Mouse (Mus musculus) cerebellum, adult 2 months (tissue): ENCODE results near the gene Prkcz. TPM values are rescaled to one million over a fixed set of nuclear protein-coding genes. Genes with fewer than 3 reads are reported as not detected.

Experiments
- DNase-seq, 2 experiments: peaks; one replicate each; pipeline ENCODE4 v3.0.0; 2021
- H3K27ac ChIP-seq: fragments of 200-500 bp; 2 replicates; pipeline ENCODE4 v1.5.1; 2012; ENCODE audit warnings: low read length, control low read depth, inconsistent platforms; ENCODE audit not compliant: insufficient read depth
- H3K27me3 ChIP-seq: fragments of 200-500 bp; 2 replicates; pipeline ENCODE4 v1.6.1; 2012; ENCODE audit warnings: inconsistent platforms, mild to moderate bottlenecking, low read length, moderate library complexity; ENCODE audit not compliant: control insufficient read depth, insufficient read depth
- H3K4me1 ChIP-seq: fragments of 200-500 bp; 2 replicates; pipeline ENCODE4 v1.6.1; 2011; ENCODE audit warnings: low read length; ENCODE audit not compliant: control insufficient read depth, insufficient read depth
- H3K4me3 ChIP-seq: fragments of 200-500 bp; replicated peaks from 2 replicates; pipeline ENCODE3; 2011; ENCODE audit warnings: mild to moderate bottlenecking, low read depth, low read length, control low read depth; ENCODE audit not compliant: insufficient read depth
- CTCF ChIP-seq: fragments of 200-500 bp; IDR thresholded peaks from 2 replicates; pipeline ENCODE4 v1.5.1; 2011; ENCODE audit warnings: low read depth, mild to moderate bottlenecking, control low read depth, low read length, moderate library complexity, borderline replicate concordance; ENCODE audit not compliant: insufficient read depth
- POLR2A ChIP-seq: fragments of 200-500 bp; IDR thresholded peaks from 2 replicates; pipeline ENCODE4 v1.6.1; 2011; ENCODE audit warnings: low read length, control low read depth, borderline replicate concordance; ENCODE audit not compliant: insufficient read depth
- WGBS: fragments of 180-500 bp; shearing (Covaris S2); methylation state at CpG from one replicate; pipeline ENCODE4 v1.1.7; 2018; 5-methylcytosine and 5-hydroxymethylcytosine counted together
- polyA plus RNA-seq: library from polyadenylated mRNA; depleted of rRNA; stranded (reverse); fragments of >200 nt; gene quantifications from 2 replicates; pipeline ENCODE4 v1.2.3, GENCODE M21; 2012

Gene Prkcz
- polyA plus RNA-seq, 1 experiment = 253 TPM

DNA sequence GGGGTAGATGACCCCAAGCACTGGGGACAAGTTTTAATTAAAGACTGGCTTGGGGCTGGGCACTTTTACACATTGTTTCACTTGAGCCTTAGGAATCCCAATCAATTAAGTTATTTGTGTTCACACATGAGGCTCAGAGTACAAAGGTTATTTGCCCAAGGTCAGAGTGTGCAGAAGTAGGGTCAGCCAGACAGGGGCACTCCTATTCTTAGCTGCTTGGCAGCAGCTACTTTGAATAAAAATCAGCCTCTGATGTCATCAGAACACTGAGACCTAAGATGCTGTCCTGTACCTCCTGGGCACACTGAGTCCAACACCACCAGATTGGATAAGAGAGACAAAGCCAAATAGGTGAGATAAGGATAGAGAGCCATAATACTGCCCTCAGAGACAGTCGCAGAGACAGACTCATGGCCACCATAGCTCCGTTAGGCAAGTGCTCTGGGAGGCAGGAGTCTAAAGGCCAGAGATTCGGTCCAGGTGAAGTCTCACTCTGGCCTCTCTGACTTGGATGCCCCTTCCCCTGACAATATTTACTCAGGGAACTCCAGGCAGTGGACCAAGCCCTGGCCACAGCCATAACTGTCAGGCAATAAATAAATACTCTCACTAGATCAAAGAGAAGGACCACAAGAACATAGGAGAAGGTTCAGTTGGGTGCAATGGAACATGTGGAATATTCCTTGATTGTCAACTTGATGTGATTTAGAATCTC, 37.9 kb downstream of the Prkcz start:
- no peak for DNase-seq
- Histone ChIP-seq H3K27me3 (no peaks in the 10 kb centered on the region), H3K27ac (no peak overlapping the region), H3K4me3 (no peak overlapping the region), H3K4me1 (peaks cover 53% of the 10 kb centered on the region)
- TF ChIP-seq CTCF (no peak), POLR2A (no peak)
- WGBS = 67% methylated on average over 3 of the region's 3 CpGs

DNA sequence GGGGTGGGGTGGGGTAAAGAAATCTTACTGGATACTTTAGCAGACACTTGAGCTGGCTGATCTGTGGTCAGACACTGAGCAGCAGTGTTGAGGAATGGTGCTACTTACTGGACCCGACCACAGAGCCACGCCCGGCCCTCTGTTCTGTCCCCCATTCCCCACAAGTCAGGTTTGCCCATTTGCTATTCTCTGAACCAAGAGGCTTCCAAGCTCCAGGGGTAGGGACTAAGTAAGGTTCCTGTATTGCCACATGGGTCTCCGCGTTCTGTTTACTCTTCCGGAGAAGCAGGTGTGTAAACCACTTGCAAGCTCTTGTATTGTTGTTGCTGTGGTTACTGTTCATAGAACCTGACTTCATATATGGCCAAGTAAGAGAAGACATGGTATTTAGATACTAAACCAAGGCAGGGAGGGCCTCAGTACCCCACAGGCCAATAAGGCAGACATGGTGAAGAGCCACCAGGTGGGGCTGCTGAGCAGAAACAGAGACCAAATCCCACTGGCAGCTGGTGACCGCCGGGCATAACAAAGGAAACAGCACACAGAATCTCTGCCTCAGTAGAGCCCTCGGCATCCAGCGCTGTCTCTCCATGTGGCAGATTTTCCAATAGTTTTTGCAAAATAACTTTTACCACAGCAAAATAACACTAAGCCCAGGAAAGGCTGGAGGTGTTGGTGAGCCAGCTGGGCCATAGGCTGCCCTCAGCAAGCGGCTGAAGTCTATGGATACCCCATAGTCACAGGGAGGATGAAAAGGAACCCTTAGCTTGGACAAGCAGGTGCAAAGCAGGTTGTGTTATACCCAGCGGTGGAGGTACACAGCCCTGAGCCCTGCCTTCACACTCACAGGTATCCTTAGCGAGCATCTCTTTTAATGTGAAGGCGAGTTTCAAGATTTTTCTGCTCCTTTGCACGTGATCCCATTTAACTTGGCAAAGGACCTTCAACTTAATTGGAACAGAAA, 40.6 kb downstream of the Prkcz start:
- Histone ChIP-seq H3K27ac (peak overlapping the region; percentile 37; the same call in 1 of the 2 replicates), H3K4me3 (no peak overlapping the region), H3K27me3 (no peaks in the 10 kb centered on the region), H3K4me1 (peaks cover 60% of the 10 kb centered on the region)
- TF ChIP-seq POLR2A (no peak), CTCF (peak; percentile 86)
- DNase-seq = peak; percentile 70 to 71
- 43% methylated on average over 15 of the region's 15 CpGs for WGBS

- no peak overlapping the region for H3K27ac ChIP-seq
- no peak overlapping the region for H3K4me3 ChIP-seq
- no peaks in the 10 kb centered on the region for H3K27me3 ChIP-seq
- H3K4me1 ChIP-seq = peaks cover 45% of the 10 kb centered on the region
- TF ChIP-seq POLR2A (no peak), CTCF (no peak)
- 31% methylated on average over 2 of the region's 2 CpGs for WGBS
- DNase-seq = no peak
Observed at GRCm38 (mm10) chr4:155318266-155318665, 42.9 kb downstream of the Prkcz start.

GRCm38 (mm10) chr4:155315031-155315430, 46.1 kb downstream of the Prkcz start:
- no peak for DNase-seq
- Histone ChIP-seq H3K27me3 (no peaks in the 10 kb centered on the region), H3K27ac (0 out of 2 replicates have a peak overlapping the region, but pooled peaks have one; percentile 55), H3K4me3 (no peak overlapping the region), H3K4me1 (peaks cover 32% of the 10 kb centered on the region)
- WGBS = 87% methylated on average over 3 of the region's 3 CpGs
- TF ChIP-seq CTCF = no peak
- TF ChIP-seq POLR2A = no peak

GRCm38 (mm10) chr4:155308679-155309078, 52.5 kb downstream of the Prkcz start:
- DNase-seq = peak in 1 of 2 experiments; percentile 47
- no peak overlapping the region for H3K4me3 ChIP-seq
- H3K27me3 ChIP-seq = no peaks in the 10 kb centered on the region
- peak overlapping the region; percentile 92 for H3K27ac ChIP-seq
- 25% methylated on average over 12 of the region's 12 CpGs for WGBS
- peaks cover 47% of the 10 kb centered on the region for H3K4me1 ChIP-seq
- TF ChIP-seq CTCF (no peak), POLR2A (no peak)

- Histone ChIP-seq H3K4me3 (peak overlapping the region; percentile 7), H3K27me3 (no peaks in the 10 kb centered on the region), H3K27ac (peak overlapping the region; percentile 98), H3K4me1 (peaks cover 51% of the 10 kb centered on the region)
- WGBS = 0% methylated on average over 11 of the region's 11 CpGs
- TF ChIP-seq CTCF (peak; percentile 94), POLR2A (peak; percentile 25; the same call in 1 of the 2 replicates)
- DNase-seq = peak; percentile 92 to 96
Observed at GRCm38 (mm10) chr4:155308068-155308467, 53.1 kb downstream of the Prkcz start.

DNA sequence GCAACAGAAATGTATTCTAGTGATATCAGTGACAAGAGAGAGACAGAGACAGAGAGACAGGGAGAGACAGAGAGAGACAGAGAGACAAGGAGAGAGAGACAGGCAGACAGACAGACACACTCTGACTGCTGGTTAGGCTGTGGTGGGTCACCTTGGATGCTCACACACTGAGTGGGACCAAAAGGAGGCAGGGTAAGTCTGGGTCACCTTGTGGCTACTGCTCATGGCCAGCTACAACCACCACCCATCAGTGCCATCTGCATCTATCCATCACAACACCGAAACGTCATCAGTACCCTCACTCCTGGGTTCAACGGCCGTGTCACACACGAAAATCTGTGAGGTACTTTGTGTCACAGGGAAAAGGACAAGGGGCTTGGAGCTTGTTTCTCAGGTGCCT, 53.6 kb downstream of the Prkcz start:
- H3K4me1 ChIP-seq = peaks cover 54% of the 10 kb centered on the region
- H3K27me3 ChIP-seq = no peaks in the 10 kb centered on the region
- no peak for TF ChIP-seq CTCF
- no peak for DNase-seq
- H3K27ac ChIP-seq = peak overlapping the region; percentile 98
- peak overlapping the region; percentile 7 for H3K4me3 ChIP-seq
- 33% methylated on average over 5 of the region's 5 CpGs for WGBS
